Mouse (Mus musculus) neural tube, embryonic 10.5 days (tissue): ENCODE measurements around the gene Lrfn2.

Experiments
- DNase-seq: peaks from one replicate; pipeline ENCODE4 v3.0.0-alpha.2; 2017; ENCODE audit warnings: low spot score; ENCODE audit errors: extremely low spot score

Lrfn2 gene

GRCm38 (mm10) chr17:48963740-48964139, 31.6 kb downstream of the Lrfn2 start:
- no peak for DNase-seq

- no peak for DNase-seq
Measured at GRCm38 (mm10) chr17:48968304-48968703, 36.1 kb downstream of the Lrfn2 start.

GRCm38 (mm10) chr17:48971296-48971695, 39.1 kb downstream of the Lrfn2 start:
- DNase-seq: no peak

- DNase-seq: no peak
Measured at GRCm38 (mm10) chr17:48972866-48973265, 40.7 kb downstream of the Lrfn2 start.

GRCm38 (mm10) chr17:48973394-48973793, 41.2 kb downstream of the Lrfn2 start:
- no peak for DNase-seq

GRCm38 (mm10) chr17:48975055-48975454, 42.9 kb downstream of the Lrfn2 start:
- DNase-seq: no peak

GRCm38 (mm10) chr17:48976611-48977022, 44.4 kb downstream of the Lrfn2 start:
- no peak for DNase-seq

- DNase-seq: no peak
Measured at GRCm38 (mm10) chr17:48995256-48995993, 63.2 kb downstream of the Lrfn2 start.

GRCm38 (mm10) chr17:48999463-49000227, 67.5 kb downstream of the Lrfn2 start:
- no peak for DNase-seq

- no peak for DNase-seq
Measured at GRCm38 (mm10) chr17:49009384-49010073, 77.3 kb downstream of the Lrfn2 start.

- DNase-seq: no peak
Measured at GRCm38 (mm10) chr17:49013876-49014600, 81.9 kb downstream of the Lrfn2 start.

- no peak for DNase-seq
Measured at GRCm38 (mm10) chr17:49015368-49015767, 83.2 kb downstream of the Lrfn2 start.

- DNase-seq: no peak
Measured at GRCm38 (mm10) chr17:49016229-49016628, 84.0 kb downstream of the Lrfn2 start.

- no peak for DNase-seq
Measured at GRCm38 (mm10) chr17:49017438-49018415, 85.5 kb downstream of the Lrfn2 start.

GRCm38 (mm10) chr17:49018774-49019488, 86.8 kb downstream of the Lrfn2 start:
- DNase-seq: no peak

- DNase-seq: no peak
Measured at GRCm38 (mm10) chr17:49029556-49030268, 97.5 kb downstream of the Lrfn2 start.

- no peak for DNase-seq
Measured at GRCm38 (mm10) chr17:49030269-49030615, 98.1 kb downstream of the Lrfn2 start.

GRCm38 (mm10) chr17:49030841-49031240, 98.7 kb downstream of the Lrfn2 start:
- no peak for DNase-seq

- DNase-seq: no peak
Measured at GRCm38 (mm10) chr17:49031790-49032189, 99.6 kb downstream of the Lrfn2 start.
